Mouse (Mus musculus): ENCODE results near the gene Zmynd19. TPM values are rescaled to one million over a fixed set of nuclear protein-coding genes. Genes with fewer than 3 reads are reported as not detected.

Zmynd19 gene
- polyA plus RNA-seq, 1 experiment from 2014 or later, result 20.9 TPM

GRCm38 (mm10) chr2:24995332-24995731 is 45.7 kb downstream of the Zmynd19 start:
- no peaks in the 10 kb centered on the region for H3K36me3 ChIP-seq (ENCODE audit: control insufficient read depth, insufficient read depth, low read length)
- ATAC-seq (ENCODE audit: low FRiP score, low TSS enrichment) (no peak), DNase-seq (no peak)
- 93% methylated on average over 6 of the region's 6 CpGs for WGBS
- H3K4me3 ChIP-seq (replicated peaks; ENCODE audit: low read depth, low read length), result no peak overlapping the region
- H3K27me3 ChIP-seq (ENCODE audit: control insufficient read depth, insufficient read depth, low read length), result no peaks in the 10 kb centered on the region
- H3K4me1 ChIP-seq (ENCODE audit: control insufficient read depth, insufficient read depth, low read length), result no peaks in the 10 kb centered on the region
- no peaks in the 10 kb centered on the region for H3K9me3 ChIP-seq (ENCODE audit: control insufficient read depth, low read length)
- no peak overlapping the region for H3K9ac ChIP-seq (replicated peaks; ENCODE audit: low read length)
- no peak overlapping the region for H3K4me2 ChIP-seq (ENCODE audit: low read length)
- no peak overlapping the region for H3K27ac ChIP-seq (replicated peaks; ENCODE audit: low read depth, low read length)

GRCm38 (mm10) chr2:24996471-24996870 is 46.9 kb downstream of the Zmynd19 start:
- H3K9me3 ChIP-seq (ENCODE audit: control insufficient read depth, low read length), result no peaks in the 10 kb centered on the region
- H3K4me2 ChIP-seq (ENCODE audit: low read length), result no peak overlapping the region
- H3K36me3 ChIP-seq (ENCODE audit: control insufficient read depth, insufficient read depth, low read length), result no peaks in the 10 kb centered on the region

DNA sequence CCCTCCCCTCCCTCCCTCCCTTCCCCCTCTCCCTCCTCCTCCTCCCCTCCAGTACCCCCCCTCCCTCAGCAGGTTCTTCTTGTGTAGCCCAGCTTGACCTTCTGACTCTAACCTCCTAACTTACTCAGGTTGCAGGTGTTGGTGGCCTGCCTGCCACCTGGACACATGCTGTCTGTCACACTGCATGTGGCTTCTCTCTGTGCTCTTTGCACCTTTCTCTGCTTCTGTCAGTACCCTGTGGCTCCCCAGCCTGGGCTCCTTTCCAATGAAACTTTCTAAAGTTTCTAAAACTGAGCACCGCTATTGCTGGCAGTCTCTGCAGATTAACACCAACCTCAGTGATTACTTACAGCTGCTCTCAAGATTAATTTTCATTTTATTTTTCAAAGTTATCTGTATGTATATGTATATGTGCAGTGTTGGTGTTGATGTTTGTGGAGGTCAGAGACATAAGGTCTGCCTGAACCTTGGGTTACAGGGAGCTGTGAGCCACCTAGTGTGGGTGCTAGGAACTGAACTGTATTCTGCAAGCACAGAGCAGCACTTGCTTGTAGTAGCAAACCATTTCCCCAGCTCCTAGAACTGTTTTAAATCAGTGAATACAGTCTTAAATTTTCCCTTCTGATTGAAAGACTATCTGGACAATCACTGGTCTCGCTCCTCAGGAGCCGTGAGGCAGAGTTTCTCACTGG is 51.1 kb downstream of the Zmynd19 start:
- no peak overlapping the region for H3K27ac ChIP-seq (replicated peaks; ENCODE audit: low read depth, low read length)
- 83% methylated on average over 3 of the region's 3 CpGs for WGBS
- H3K9ac ChIP-seq (replicated peaks; ENCODE audit: low read length), result no peak overlapping the region
- ATAC-seq (ENCODE audit: low FRiP score, low TSS enrichment) (no peak), DNase-seq (peak; percentile 55)
- H3K27me3 ChIP-seq (ENCODE audit: control insufficient read depth, insufficient read depth, low read length), result no peaks in the 10 kb centered on the region
- H3K9me3 ChIP-seq (ENCODE audit: control insufficient read depth, low read length), result no peaks in the 10 kb centered on the region
- no peak overlapping the region for H3K4me2 ChIP-seq (ENCODE audit: low read length)
- no peak overlapping the region for H3K4me3 ChIP-seq (replicated peaks; ENCODE audit: low read depth, low read length)
- no peaks in the 10 kb centered on the region for H3K36me3 ChIP-seq (ENCODE audit: control insufficient read depth, insufficient read depth, low read length)
- H3K4me1 ChIP-seq (ENCODE audit: control insufficient read depth, insufficient read depth, low read length), result no peaks in the 10 kb centered on the region

More at GRCm38 (mm10) chr2:24996471-24996870, 46.9 kb downstream of the Zmynd19 start:
- no peak for DNase-seq
- Histone ChIP-seq H3K4me1 (ENCODE audit: control insufficient read depth, insufficient read depth, low read length) (no peaks in the 10 kb centered on the region), H3K4me3 (replicated peaks; ENCODE audit: low read depth, low read length) (no peak overlapping the region), H3K9ac (replicated peaks; ENCODE audit: low read length) (no peak overlapping the region), H3K27ac (replicated peaks; ENCODE audit: low read depth, low read length) (no peak overlapping the region), H3K27me3 (ENCODE audit: control insufficient read depth, insufficient read depth, low read length) (no peaks in the 10 kb centered on the region)
- ATAC-seq (ENCODE audit: low FRiP score, low TSS enrichment), result no peak
- 97% methylated on average over 2 of the region's 2 CpGs for WGBS

DNA sequence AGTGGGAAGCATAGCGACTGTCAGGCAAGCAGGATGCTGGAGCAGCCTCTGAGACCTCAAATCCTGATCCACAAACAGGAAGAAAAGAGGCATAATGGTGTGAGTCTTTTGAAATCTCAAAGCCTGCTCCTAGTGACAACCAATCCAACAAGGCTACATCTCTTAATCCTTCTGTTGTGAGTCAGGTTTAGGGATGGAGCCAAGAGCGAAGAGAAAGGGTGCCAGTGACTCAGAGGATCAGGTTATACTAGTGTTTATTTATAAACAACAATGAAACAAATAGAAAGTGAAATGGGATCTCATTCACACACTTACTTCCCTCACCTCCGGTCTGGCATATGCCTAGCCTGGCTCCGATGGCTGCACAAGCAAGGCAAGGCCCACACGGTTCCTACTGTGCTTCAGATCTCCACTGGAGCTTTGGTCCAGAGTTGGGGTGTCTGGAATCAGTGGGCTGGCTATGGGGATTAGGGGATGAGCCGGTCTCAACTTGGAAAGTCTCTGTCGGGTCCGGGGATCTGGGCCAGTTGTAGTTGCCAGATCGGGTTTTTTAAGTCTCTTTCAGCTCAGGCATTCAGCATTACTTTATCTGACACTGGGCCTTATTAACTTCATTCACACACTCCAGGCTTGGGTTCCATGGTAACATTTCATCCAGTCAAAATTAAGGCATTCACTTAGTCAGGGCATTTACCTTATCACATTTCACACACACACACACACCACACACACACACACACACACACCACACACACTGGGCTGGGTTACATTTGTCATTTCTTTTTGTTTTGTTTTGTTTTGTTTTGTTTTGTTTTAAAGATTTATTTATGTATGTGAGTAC is 54.6 kb downstream of the Zmynd19 start:
- Histone ChIP-seq H3K36me3 (ENCODE audit: control insufficient read depth, insufficient read depth, low read length) (no peaks in the 10 kb centered on the region), H3K27me3 (ENCODE audit: control insufficient read depth, insufficient read depth, low read length) (no peaks in the 10 kb centered on the region), H3K9me3 (ENCODE audit: control insufficient read depth, low read length) (no peaks in the 10 kb centered on the region), H3K4me3 (replicated peaks; ENCODE audit: low read depth, low read length) (no peak overlapping the region), H3K4me2 (ENCODE audit: low read length) (no peak overlapping the region), H3K27ac (replicated peaks; ENCODE audit: low read depth, low read length) (no peak overlapping the region), H3K9ac (replicated peaks; ENCODE audit: low read length) (no peak overlapping the region), H3K4me1 (ENCODE audit: control insufficient read depth, insufficient read depth, low read length) (no peaks in the 10 kb centered on the region)
- ATAC-seq (ENCODE audit: low FRiP score, low TSS enrichment) (no peak), DNase-seq (peak; percentile 36)
- WGBS, result 35% methylated on average over 9 of the region's 9 CpGs

DNA sequence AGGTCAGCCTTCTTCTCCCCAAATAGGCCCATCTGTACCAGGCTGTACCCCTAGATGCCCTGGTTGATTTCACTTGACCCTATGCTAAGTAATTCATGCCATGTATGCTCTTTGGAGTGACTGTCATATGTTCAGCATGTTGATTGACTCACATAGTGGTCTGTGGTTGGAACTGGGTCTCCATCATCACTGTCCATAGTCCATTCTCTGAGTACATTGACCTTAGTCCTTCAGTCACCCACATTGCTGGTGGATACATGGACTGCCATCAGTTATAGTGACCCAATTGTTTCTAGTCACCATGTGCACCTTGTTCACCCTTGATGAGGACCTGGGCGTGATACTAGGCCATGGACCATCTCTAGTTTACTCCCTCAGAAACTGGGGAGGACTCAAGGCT is 57.2 kb downstream of the Zmynd19 start:
- no peak overlapping the region for H3K9ac ChIP-seq (replicated peaks; ENCODE audit: low read length)
- H3K27me3 ChIP-seq (ENCODE audit: control insufficient read depth, insufficient read depth, low read length), result no peaks in the 10 kb centered on the region
- no peaks in the 10 kb centered on the region for H3K4me1 ChIP-seq (ENCODE audit: control insufficient read depth, insufficient read depth, low read length)
- H3K4me3 ChIP-seq (replicated peaks; ENCODE audit: low read depth, low read length), result no peak overlapping the region
- no peaks in the 10 kb centered on the region for H3K36me3 ChIP-seq (ENCODE audit: control insufficient read depth, insufficient read depth, low read length)
- H3K9me3 ChIP-seq (ENCODE audit: control insufficient read depth, low read length), result no peaks in the 10 kb centered on the region
- WGBS, result 94% methylated on average over 1 of the region's 1 CpGs
- ATAC-seq (ENCODE audit: low FRiP score, low TSS enrichment) (no peak), DNase-seq (no peak)
- no peak overlapping the region for H3K4me2 ChIP-seq (ENCODE audit: low read length)
- no peak overlapping the region for H3K27ac ChIP-seq (replicated peaks; ENCODE audit: low read depth, low read length)

DNA sequence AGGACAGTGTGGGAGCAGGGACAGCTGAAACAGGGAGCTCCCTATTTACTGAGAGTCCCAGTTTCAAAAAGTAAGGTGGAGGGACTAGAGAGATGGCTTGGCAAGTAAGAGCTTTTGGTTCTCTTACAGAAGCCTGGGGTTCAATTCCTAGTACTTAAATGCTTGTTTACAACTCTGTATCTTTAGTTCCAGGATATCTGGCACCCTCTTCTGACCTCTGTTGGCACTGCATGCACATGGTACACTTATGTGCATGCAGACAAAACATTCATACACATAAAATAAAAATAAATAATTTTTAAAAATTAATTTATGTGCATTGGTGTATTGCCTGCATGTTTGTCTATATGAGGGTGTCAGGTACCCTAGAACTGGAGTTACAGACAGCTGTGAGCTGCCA is 58.7 kb downstream of the Zmynd19 start:
- no peak overlapping the region for H3K27ac ChIP-seq (replicated peaks; ENCODE audit: low read depth, low read length)
- no peak overlapping the region for H3K4me3 ChIP-seq (replicated peaks; ENCODE audit: low read depth, low read length)
- no peak overlapping the region for H3K9ac ChIP-seq (replicated peaks; ENCODE audit: low read length)
- H3K4me1 ChIP-seq (ENCODE audit: control insufficient read depth, insufficient read depth, low read length), result no peaks in the 10 kb centered on the region
- no peak overlapping the region for H3K4me2 ChIP-seq (ENCODE audit: low read length)
- H3K9me3 ChIP-seq (ENCODE audit: control insufficient read depth, low read length), result no peaks in the 10 kb centered on the region
- no peak for DNase-seq
- H3K36me3 ChIP-seq (ENCODE audit: control insufficient read depth, insufficient read depth, low read length), result no peaks in the 10 kb centered on the region
- no peak for ATAC-seq (ENCODE audit: low FRiP score, low TSS enrichment)
- no peaks in the 10 kb centered on the region for H3K27me3 ChIP-seq (ENCODE audit: control insufficient read depth, insufficient read depth, low read length)

Small RNA genes within 50 kb of the gene (microRNA-seq; reads per million reads assigned to microRNA genes)
- gene Gm22875, result not detected

Other genes starting within 250 kb of the Zmynd19 start
- 12.0 and 15.0 TPM in 2 replicates for gene Cacna1b, start 186.6 kb upstream of the Zmynd19 start, polyA plus RNA-seq (2014; fragmentation: Nextera tagmentation; extraction: Ambion mirVana)
- 85.1 and 99.5 TPM in 2 replicates for gene Ehmt1, start 30.2 kb upstream of the Zmynd19 start, polyA plus RNA-seq (2014; fragmentation: Nextera tagmentation; extraction: Ambion mirVana)
- gene Arrdc1, start 14.5 kb upstream of the Zmynd19 start, polyA plus RNA-seq (2014; fragmentation: Nextera tagmentation; extraction: Ambion mirVana), result 21.8 and 24.9 TPM in 2 replicates
- 36.1 and 37.9 TPM in 2 replicates for gene Dph7, start 12.6 kb downstream of the Zmynd19 start, polyA plus RNA-seq (2014; fragmentation: Nextera tagmentation; extraction: Ambion mirVana)
- gene Mrpl41, start 25.3 kb downstream of the Zmynd19 start, polyA plus RNA-seq (2014; fragmentation: Nextera tagmentation; extraction: Ambion mirVana), result 160 and 178 TPM in 2 replicates
- gene Pnpla7, start 26.2 kb downstream of the Zmynd19 start, polyA plus RNA-seq (2014; fragmentation: Nextera tagmentation; extraction: Ambion mirVana), result 2.3 and 4.4 TPM in 2 replicates
- 99.3 and 125 TPM in 2 replicates for gene Nsmf, start 104.6 kb downstream of the Zmynd19 start, polyA plus RNA-seq (2014; fragmentation: Nextera tagmentation; extraction: Ambion mirVana)
- gene Entpd8, start 130.5 kb downstream of the Zmynd19 start, polyA plus RNA-seq (2014; fragmentation: Nextera tagmentation; extraction: Ambion mirVana), result not detected in 2 replicates
- not detected in 2 replicates for gene Noxa1, start 145.4 kb downstream of the Zmynd19 start, polyA plus RNA-seq (2014; fragmentation: Nextera tagmentation; extraction: Ambion mirVana)
- gene Nrarp, start 231.0 kb downstream of the Zmynd19 start, polyA plus RNA-seq (2014; fragmentation: Nextera tagmentation; extraction: Ambion mirVana), result 13.0 and 20.8 TPM in 2 replicates
- 0.66 and 1.1 TPM in 2 replicates for gene Tor4a, start 247.1 kb downstream of the Zmynd19 start, polyA plus RNA-seq (2014; fragmentation: Nextera tagmentation; extraction: Ambion mirVana)